Mouse (Mus musculus) forebrain, embryonic 16.5 days (tissue): ENCODE results near the gene Vmn1r38. TPM values are rescaled to one million over a fixed set of nuclear protein-coding genes. Genes with fewer than 3 reads are reported as not detected.
"Not testable (repeated sequence)": the region's sequence is repeated elsewhere in the genome, so short reads cannot be mapped to it uniquely, and the experiment has no call there.

Source experiments
- ATAC-seq: fragments of 200-750 bp; cut with Nextera tagmentation; 2 replicates; pipeline ENCODE4 v1.8.0; 2017; ENCODE audit warnings: mild to moderate bottlenecking, moderate library complexity
- H3K27ac ChIP-seq: fragments of 300-500 bp; sonication (generic); 2 replicates; pipeline ENCODE4 v1.5.1; 2014; ENCODE audit warnings: low read length, control low read depth
- H3K27me3 ChIP-seq: fragments of 300-500 bp; sonication (generic); replicated peaks from 2 replicates; pipeline ENCODE4 v1.6.1; 2014; ENCODE audit warnings: low read length; ENCODE audit not compliant: control insufficient read depth, insufficient read depth
- H3K36me3 ChIP-seq: fragments of 300-500 bp; sonication (generic); 2 replicates; pipeline ENCODE4 v1.6.1; 2014; ENCODE audit not compliant: control insufficient read depth, insufficient read depth
- H3K4me1 ChIP-seq: fragments of 300-500 bp; sonication (generic); replicated peaks from 2 replicates; pipeline ENCODE4 v1.6.1; 2014; ENCODE audit warnings: low read length; ENCODE audit not compliant: control insufficient read depth, insufficient read depth
- H3K4me2 ChIP-seq: fragments of 300-500 bp; sonication (generic); 2 replicates; pipeline ENCODE4 v1.6.1; 2014; ENCODE audit warnings: mild to moderate bottlenecking, low read length, control low read depth
- H3K4me3 ChIP-seq: fragments of 300-500 bp; sonication (generic); replicated peaks from 2 replicates; pipeline ENCODE4 v1.5.1; 2014; ENCODE audit warnings: mild to moderate bottlenecking, low read length, control low read depth
- H3K9ac ChIP-seq: fragments of 300-500 bp; sonication (generic); replicated peaks from 2 replicates; pipeline ENCODE4 v1.6.1; 2014; ENCODE audit warnings: low read depth, low read length, control low read depth
- H3K9me3 ChIP-seq: fragments of 300-500 bp; sonication (generic); 2 replicates; pipeline ENCODE4 v1.6.1; 2016; ENCODE audit warnings: low read length; ENCODE audit not compliant: control insufficient read depth
- WGBS: fragments of 180-500 bp; shearing (Covaris S2); extraction: QIAGEN DNeasy Blood & Tissue Kit; methylation state at CpG from one replicate; pipeline ENCODE4 v1.1.7; 2014; 5-methylcytosine and 5-hydroxymethylcytosine counted together
- polyA plus RNA-seq: library from polyadenylated mRNA; unstranded; fragments of >200 nt; fragmentation: Nextera tagmentation; extraction: Ambion mirVana; gene quantifications from 2 replicates; pipeline ENCODE4 v1.2.1, GENCODE M21; 2015

Vmn1r38 gene
- polyA plus RNA-seq: not detected in 2 replicates

- H3K9ac ChIP-seq, H3K4me2 ChIP-seq, H3K9me3 ChIP-seq, ATAC-seq, H3K4me1 ChIP-seq, H3K27me3 ChIP-seq, H3K36me3 ChIP-seq, H3K27ac ChIP-seq, H3K4me3 ChIP-seq: not testable (repeated sequence)
These were observed at the start of gene Vmn1r38 for GRCm38 (mm10) chr6:66782527-66782926. TSS of gene Vmn1r38 (minus strand) at chr6:66782627.

GRCm38 (mm10) chr6:66810509-66810908, 28.1 kb upstream of the Vmn1r38 start, which contains the start of gene Vmn1r39:
TSS of gene Vmn1r39 (minus strand) at chr6:66810609.
- 94% methylated on average over 2 of the region's 2 CpGs for WGBS
- ATAC-seq: no peak
- H3K4me2 ChIP-seq: no peak within 1 kb of the TSS
- no peaks in the 10 kb centered on the region for H3K4me1 ChIP-seq
- no peak within 1 kb of the TSS for H3K4me3 ChIP-seq
- no peak within 1 kb of the TSS for H3K27ac ChIP-seq
- no peaks in the 10 kb centered on the region for H3K27me3 ChIP-seq
- no peaks in the 10 kb centered on the region for H3K36me3 ChIP-seq
- no peak within 1 kb of the TSS for H3K9ac ChIP-seq
- H3K9me3 ChIP-seq: no peaks in the 10 kb centered on the region

GRCm38 (mm10) chr6:66806311-66806710, 23.9 kb upstream of the Vmn1r38 start:
- Histone ChIP-seq H3K4me3 (no peak overlapping the region), H3K27ac (no peak overlapping the region), H3K4me1 (no peaks in the 10 kb centered on the region), H3K27me3 (no peaks in the 10 kb centered on the region), H3K36me3 (no peaks in the 10 kb centered on the region), H3K9ac (no peak overlapping the region), H3K4me2 (no peak overlapping the region), H3K9me3 (no peaks in the 10 kb centered on the region)
- WGBS: 44% methylated on average over 1 of the region's 1 CpGs
- no peak for ATAC-seq

- Histone ChIP-seq H3K36me3 (no peaks in the 10 kb centered on the region), H3K4me1 (no peaks in the 10 kb centered on the region), H3K4me2 (no peak overlapping the region), H3K27me3 (no peaks in the 10 kb centered on the region), H3K4me3 (no peak overlapping the region), H3K9me3 (no peaks in the 10 kb centered on the region), H3K27ac (no peak overlapping the region), H3K9ac (no peak overlapping the region)
- no peak for ATAC-seq
- WGBS: 94% methylated on average over 3 of the region's 3 CpGs
These were observed 23.3 kb upstream of the Vmn1r38 start for GRCm38 (mm10) chr6:66805713-66806112.

GRCm38 (mm10) chr6:66729082-66729481, 53.3 kb downstream of the Vmn1r38 start, which contains the start of gene Vmn1r37:
TSS of gene Vmn1r37 (plus strand) at chr6:66729382.
- H3K27me3 ChIP-seq, H3K4me3 ChIP-seq, H3K9me3 ChIP-seq, H3K36me3 ChIP-seq, ATAC-seq, H3K9ac ChIP-seq, H3K4me1 ChIP-seq, H3K4me2 ChIP-seq, H3K27ac ChIP-seq: not testable (repeated sequence)

Other genes with a start within 250 kb of the Vmn1r38 start
- gene Mad2l1, start 247.2 kb downstream of the Vmn1r38 start, polyA plus RNA-seq: 36.3 and 43.9 TPM in 2 replicates
- gene Vmn1r32, start 222.5 kb downstream of the Vmn1r38 start, polyA plus RNA-seq: 0.08 TPM in 1 of 2 replicates, not detected in the other
- not detected in 2 replicates for gene Vmn1r33, start 164.3 kb downstream of the Vmn1r38 start, polyA plus RNA-seq
- not detected in 2 replicates for gene Vmn1r34, start 138.7 kb downstream of the Vmn1r38 start, polyA plus RNA-seq
- gene Vmn1r35, start 96.7 kb downstream of the Vmn1r38 start, polyA plus RNA-seq: not detected in 2 replicates
- not detected in 2 replicates for gene Vmn1r36, start 63.5 kb downstream of the Vmn1r38 start, polyA plus RNA-seq
- gene Vmn1r37, start 53.2 kb downstream of the Vmn1r38 start, polyA plus RNA-seq: not detected in 2 replicates
- gene Vmn1r39, start 28.0 kb upstream of the Vmn1r38 start, polyA plus RNA-seq: not detected in 2 replicates
- 29.1 and 32.2 TPM in 2 replicates for gene Gng12, start 113.8 kb upstream of the Vmn1r38 start, polyA plus RNA-seq